Mouse (Mus musculus) erythroblast, adult 5-6 weeks (primary cell): ENCODE data around the gene Mlf1. TPM values are rescaled to one million over a fixed set of nuclear protein-coding genes. Genes with fewer than 3 reads are reported as not detected.

Source experiments
- ATAC-seq: replicated peaks from 2 replicates; pipeline ENCODE4 v1.8.0; 2016; ENCODE audit warnings: moderate number of reproducible peaks, mild to moderate bottlenecking, moderate TSS enrichment, inconsistent platforms; ENCODE audit not compliant: poor library complexity, low FRiP score, severe bottlenecking
- total RNA-seq, 2 experiments: library from RNA; stranded (forward) in 1 of 2; stranded (reverse) in 1 of 2; fragments of 150-400 nt in 1 of 2; fragments of 200-764, 138-1000 nt in 1 of 2; gene quantifications; 2 replicates each; pipeline versions ENCODE4 v1.2.3 to v1.2.4; 2015 to 2017; ENCODE audit warnings: low replicate concordance in 2 of 2

Gene Mlf1
- total RNA-seq (2015; ENCODE audit: low replicate concordance), result not detected in 2 replicates
- not detected in 2 replicates for total RNA-seq (2017; ENCODE audit: low replicate concordance)

- ATAC-seq, result peak; percentile 57
These were observed at the start of gene Mlf1 for GRCm38 (mm10) chr3:67373872-67374271. Gene Mlf1 (plus strand): TSS chr3:67374097.

GRCm38 (mm10) chr3:67339558-67339957 is 34.3 kb upstream of the Mlf1 start:
- ATAC-seq, result no peak

GRCm38 (mm10) chr3:67340921-67341320 is 33.0 kb upstream of the Mlf1 start:
- ATAC-seq, result no peak

- no peak for ATAC-seq
These were observed 30.8 kb upstream of the Mlf1 start for GRCm38 (mm10) chr3:67343004-67343662.

- ATAC-seq, result no peak
These were observed 29.3 kb upstream of the Mlf1 start for GRCm38 (mm10) chr3:67344599-67344998.

GRCm38 (mm10) chr3:67346674-67347073 is 27.2 kb upstream of the Mlf1 start:
- ATAC-seq, result no peak

GRCm38 (mm10) chr3:67351406-67352127 is 22.3 kb upstream of the Mlf1 start:
- no peak for ATAC-seq

GRCm38 (mm10) chr3:67352128-67352762 is 21.7 kb upstream of the Mlf1 start:
- no peak for ATAC-seq

GRCm38 (mm10) chr3:67352763-67353149 is 21.1 kb upstream of the Mlf1 start:
- ATAC-seq, result no peak

GRCm38 (mm10) chr3:67358376-67358775 is 15.5 kb upstream of the Mlf1 start:
- no peak for ATAC-seq

GRCm38 (mm10) chr3:67366087-67366892 is 7.6 kb upstream of the Mlf1 start:
- ATAC-seq, result no peak

GRCm38 (mm10) chr3:67367481-67367880 is 6.4 kb upstream of the Mlf1 start:
- no peak for ATAC-seq

- no peak for ATAC-seq
These were observed 4.4 kb upstream of the Mlf1 start for GRCm38 (mm10) chr3:67369407-67370079.

GRCm38 (mm10) chr3:67372194-67372593 is 1.7 kb upstream of the Mlf1 start:
- ATAC-seq, result no peak

GRCm38 (mm10) chr3:67372781-67373180 is 1.1 kb upstream of the Mlf1 start:
- no peak for ATAC-seq

GRCm38 (mm10) chr3:67374360-67374778 is 472 bp downstream of the Mlf1 start:
- no peak for ATAC-seq

GRCm38 (mm10) chr3:67375063-67375462 is 1.2 kb downstream of the Mlf1 start, which contains the start of gene Gm17402:
Gene Gm17402 (minus strand): TSS chr3:67375163.
- no peak for ATAC-seq

- no peak for ATAC-seq
These were observed 4.3 kb downstream of the Mlf1 start for GRCm38 (mm10) chr3:67378215-67378614.

GRCm38 (mm10) chr3:67429338-67429998 is 55.6 kb downstream of the Mlf1 start:
- ATAC-seq, result 0 out of 2 replicates have a peak, but pooled peaks have one; percentile 16
